Mouse (Mus musculus): ENCODE data around the gene Xpnpep3.
A peak's percentile ranks its signal among the peaks of the same experiment; 100 is the strongest.

Xpnpep3 gene

GRCm38 (mm10) chr15:81480977-81481379 is 81.0 kb downstream of the Xpnpep3 start:
- peak; percentile 61 for DNase-seq (ENCODE audit: low spot score)

- DNase-seq (ENCODE audit: low spot score), result no peak
These were observed 83.0 kb downstream of the Xpnpep3 start for GRCm38 (mm10) chr15:81482966-81483365.

- no peak for DNase-seq (ENCODE audit: low spot score)
These were observed 83.8 kb downstream of the Xpnpep3 start for GRCm38 (mm10) chr15:81483691-81484090.

- DNase-seq (ENCODE audit: low spot score), result no peak
These were observed 85.5 kb downstream of the Xpnpep3 start for GRCm38 (mm10) chr15:81485483-81485882.

- DNase-seq (ENCODE audit: low spot score), result no peak
These were observed 103.5 kb downstream of the Xpnpep3 start for GRCm38 (mm10) chr15:81503466-81503865.

GRCm38 (mm10) chr15:81503995-81504394 is 104.1 kb downstream of the Xpnpep3 start:
- no peak for DNase-seq (ENCODE audit: low spot score)
